Mouse (Mus musculus): Measurements from ENCODE around the gene Krt1. TPM values are rescaled to one million over a fixed set of nuclear protein-coding genes. Genes with fewer than 3 reads are reported as not detected.

Gene Krt1
- polyA plus RNA-seq, 1 experiment from 2014 or later: 3.2 TPM

GRCm38 (mm10) chr15:101860421-101861130, 10.0 kb upstream of the Krt1 start:
- Histone ChIP-seq H3K4me2 (ENCODE audit: low read depth, low read length) (peak overlapping the region; percentile 77), H3K9ac (ENCODE audit: low read length) (0 out of 2 replicates have a peak overlapping the region, but pooled peaks have one; percentile 72), H3K36me3 (ENCODE audit: control insufficient read depth, insufficient read depth, low read length) (no peaks in the 10 kb centered on the region), H3K27ac (ENCODE audit: low read length) (no peak overlapping the region), H3K9me3 (replicated peaks; ENCODE audit: control insufficient read depth, low read length) (no peaks in the 10 kb centered on the region), H3K27me3 (ENCODE audit: control insufficient read depth, insufficient read depth, low read length) (peaks cover 13% of the 10 kb centered on the region), H3K4me1 (ENCODE audit: control insufficient read depth, insufficient read depth, low read length) (peaks cover 8% of the 10 kb centered on the region), H3K4me3 (replicated peaks; ENCODE audit: low read length) (no peak overlapping the region)
- WGBS: 53% methylated on average over 13 of the region's 13 CpGs
- no peak for ATAC-seq (ENCODE audit: insufficient read depth, low FRiP score)

GRCm38 (mm10) chr15:101859735-101860170, 9.2 kb upstream of the Krt1 start:
- Histone ChIP-seq H3K27ac (ENCODE audit: low read length) (peak overlapping the region; percentile 70), H3K4me1 (ENCODE audit: control insufficient read depth, insufficient read depth, low read length) (peaks cover 8% of the 10 kb centered on the region), H3K36me3 (ENCODE audit: control insufficient read depth, insufficient read depth, low read length) (no peaks in the 10 kb centered on the region), H3K4me2 (ENCODE audit: low read depth, low read length) (peak overlapping the region; percentile 77), H3K9me3 (replicated peaks; ENCODE audit: control insufficient read depth, low read length) (no peaks in the 10 kb centered on the region), H3K27me3 (ENCODE audit: control insufficient read depth, insufficient read depth, low read length) (peaks cover 13% of the 10 kb centered on the region), H3K4me3 (replicated peaks; ENCODE audit: low read length) (peak overlapping the region; percentile 45), H3K9ac (ENCODE audit: low read length) (peak overlapping the region; percentile 72)
- WGBS: under 1% methylated on average over 33 of the region's 33 CpGs
- no peak for ATAC-seq (ENCODE audit: insufficient read depth, low FRiP score)

- no peaks in the 10 kb centered on the region for H3K36me3 ChIP-seq (ENCODE audit: control insufficient read depth, insufficient read depth, low read length)
- no peaks in the 10 kb centered on the region for H3K9me3 ChIP-seq (replicated peaks; ENCODE audit: control insufficient read depth, low read length)
- peak overlapping the region; percentile 72; the same call in 1 of the 2 replicates for H3K9ac ChIP-seq (ENCODE audit: low read length)
- H3K27me3 ChIP-seq (ENCODE audit: control insufficient read depth, insufficient read depth, low read length): peaks cover 13% of the 10 kb centered on the region
- H3K27ac ChIP-seq (ENCODE audit: low read length): peak overlapping the region; percentile 70
- peak overlapping the region; percentile 77 for H3K4me2 ChIP-seq (ENCODE audit: low read depth, low read length)
- ATAC-seq (ENCODE audit: insufficient read depth, low FRiP score): no peak
- peaks cover 8% of the 10 kb centered on the region for H3K4me1 ChIP-seq (ENCODE audit: control insufficient read depth, insufficient read depth, low read length)
- peak overlapping the region; percentile 45 for H3K4me3 ChIP-seq (replicated peaks; ENCODE audit: low read length)
- 11% methylated on average over 11 of the region's 11 CpGs for WGBS
These were observed 8.3 kb upstream of the Krt1 start for GRCm38 (mm10) chr15:101858673-101859425.

- WGBS: 34% methylated on average over 5 of the region's 5 CpGs
These were observed 6.1 kb upstream of the Krt1 start for GRCm38 (mm10) chr15:101856696-101857095.

GRCm38 (mm10) chr15:101855732-101856131, 5.1 kb upstream of the Krt1 start:
- Histone ChIP-seq H3K27ac (ENCODE audit: low read length) (peak overlapping the region; percentile 68; the same call in 1 of the 2 replicates), H3K27me3 (ENCODE audit: control insufficient read depth, insufficient read depth, low read length) (peaks cover 12% of the 10 kb centered on the region), H3K9me3 (replicated peaks; ENCODE audit: control insufficient read depth, low read length) (no peaks in the 10 kb centered on the region), H3K4me1 (ENCODE audit: control insufficient read depth, insufficient read depth, low read length) (peaks cover 8% of the 10 kb centered on the region), H3K9ac (ENCODE audit: low read length) (no peak overlapping the region; the same call in 1 of the 2 replicates), H3K4me3 (replicated peaks; ENCODE audit: low read length) (no peak overlapping the region), H3K36me3 (ENCODE audit: control insufficient read depth, insufficient read depth, low read length) (no peaks in the 10 kb centered on the region), H3K4me2 (ENCODE audit: low read depth, low read length) (no peak overlapping the region)
- 63% methylated on average over 3 of the region's 3 CpGs for WGBS
- no peak for ATAC-seq (ENCODE audit: insufficient read depth, low FRiP score)

More at GRCm38 (mm10) chr15:101856696-101857095, 6.1 kb upstream of the Krt1 start:
- Histone ChIP-seq H3K4me2 (ENCODE audit: low read depth, low read length) (no peak overlapping the region), H3K9ac (ENCODE audit: low read length) (no peak overlapping the region; the same call in 1 of the 2 replicates), H3K27me3 (ENCODE audit: control insufficient read depth, insufficient read depth, low read length) (peaks cover 13% of the 10 kb centered on the region), H3K36me3 (ENCODE audit: control insufficient read depth, insufficient read depth, low read length) (no peaks in the 10 kb centered on the region), H3K4me3 (replicated peaks; ENCODE audit: low read length) (no peak overlapping the region), H3K4me1 (ENCODE audit: control insufficient read depth, insufficient read depth, low read length) (peaks cover 8% of the 10 kb centered on the region), H3K9me3 (replicated peaks; ENCODE audit: control insufficient read depth, low read length) (no peaks in the 10 kb centered on the region), H3K27ac (ENCODE audit: low read length) (peak overlapping the region; percentile 64; the same call in 1 of the 2 replicates)
- ATAC-seq (ENCODE audit: insufficient read depth, low FRiP score): no peak

GRCm38 (mm10) chr15:101854294-101854693, 3.7 kb upstream of the Krt1 start:
- ATAC-seq (ENCODE audit: insufficient read depth, low FRiP score): peak; percentile 44

GRCm38 (mm10) chr15:101852571-101852970, 2.0 kb upstream of the Krt1 start:
- H3K27ac ChIP-seq (ENCODE audit: low read length): no peak overlapping the region
- ATAC-seq (ENCODE audit: insufficient read depth, low FRiP score): no peak
- H3K36me3 ChIP-seq (ENCODE audit: control insufficient read depth, insufficient read depth, low read length): no peaks in the 10 kb centered on the region
- no peak overlapping the region for H3K9ac ChIP-seq (ENCODE audit: low read length)
- no peaks in the 10 kb centered on the region; the same call in 1 of the 2 replicates for H3K4me1 ChIP-seq (ENCODE audit: control insufficient read depth, insufficient read depth, low read length)
- no peaks in the 10 kb centered on the region for H3K27me3 ChIP-seq (ENCODE audit: control insufficient read depth, insufficient read depth, low read length)
- no peak overlapping the region for H3K4me2 ChIP-seq (ENCODE audit: low read depth, low read length)
- no peak overlapping the region for H3K4me3 ChIP-seq (replicated peaks; ENCODE audit: low read length)
- 35% methylated on average over 5 of the region's 5 CpGs for WGBS
- no peaks in the 10 kb centered on the region for H3K9me3 ChIP-seq (replicated peaks; ENCODE audit: control insufficient read depth, low read length)

More at GRCm38 (mm10) chr15:101854294-101854693, 3.7 kb upstream of the Krt1 start:
- Histone ChIP-seq H3K27me3 (ENCODE audit: control insufficient read depth, insufficient read depth, low read length) (peaks cover 4% of the 10 kb centered on the region; the same call in 1 of the 2 replicates), H3K9ac (ENCODE audit: low read length) (no peak overlapping the region), H3K4me2 (ENCODE audit: low read depth, low read length) (no peak overlapping the region), H3K4me3 (replicated peaks; ENCODE audit: low read length) (no peak overlapping the region), H3K9me3 (replicated peaks; ENCODE audit: control insufficient read depth, low read length) (no peaks in the 10 kb centered on the region), H3K4me1 (ENCODE audit: control insufficient read depth, insufficient read depth, low read length) (peaks cover 2% of the 10 kb centered on the region; the same call in 1 of the 2 replicates), H3K36me3 (ENCODE audit: control insufficient read depth, insufficient read depth, low read length) (no peaks in the 10 kb centered on the region), H3K27ac (ENCODE audit: low read length) (peak overlapping the region; percentile 68; the same call in 1 of the 2 replicates)
- 13% methylated on average over 5 of the region's 5 CpGs for WGBS

- 1% methylated on average over 37 of the region's 37 CpGs for WGBS
- Histone ChIP-seq H3K4me1 (ENCODE audit: control insufficient read depth, insufficient read depth, low read length) (0 out of 2 replicates have a peak, but pooled peaks cover 3% of the 10 kb centered on the region), H3K9me3 (replicated peaks; ENCODE audit: control insufficient read depth, low read length) (no peaks in the 10 kb centered on the region), H3K9ac (ENCODE audit: low read length) (peak overlapping the region; percentile 72), H3K4me3 (replicated peaks; ENCODE audit: low read length) (peak overlapping the region; percentile 53), H3K36me3 (ENCODE audit: control insufficient read depth, insufficient read depth, low read length) (no peaks in the 10 kb centered on the region), H3K27me3 (ENCODE audit: control insufficient read depth, insufficient read depth, low read length) (no peaks in the 10 kb centered on the region; the same call in 1 of the 2 replicates), H3K27ac (ENCODE audit: low read length) (peak overlapping the region; percentile 76), H3K4me2 (ENCODE audit: low read depth, low read length) (peak overlapping the region; percentile 89)
- ATAC-seq (ENCODE audit: insufficient read depth, low FRiP score): peak; percentile 56; the same call in 1 of the 2 replicates
These were observed 4.6 kb downstream of the Krt1 start for GRCm38 (mm10) chr15:101845971-101846403.
